Mouse (Mus musculus): ENCODE data around the gene Madcam1. TPM values are rescaled to one million over a fixed set of nuclear protein-coding genes. Genes with fewer than 3 reads are reported as not detected.

Gene Madcam1
- polyA plus RNA-seq, 1 experiment from 2014 or later: 22.2 TPM

DNA sequence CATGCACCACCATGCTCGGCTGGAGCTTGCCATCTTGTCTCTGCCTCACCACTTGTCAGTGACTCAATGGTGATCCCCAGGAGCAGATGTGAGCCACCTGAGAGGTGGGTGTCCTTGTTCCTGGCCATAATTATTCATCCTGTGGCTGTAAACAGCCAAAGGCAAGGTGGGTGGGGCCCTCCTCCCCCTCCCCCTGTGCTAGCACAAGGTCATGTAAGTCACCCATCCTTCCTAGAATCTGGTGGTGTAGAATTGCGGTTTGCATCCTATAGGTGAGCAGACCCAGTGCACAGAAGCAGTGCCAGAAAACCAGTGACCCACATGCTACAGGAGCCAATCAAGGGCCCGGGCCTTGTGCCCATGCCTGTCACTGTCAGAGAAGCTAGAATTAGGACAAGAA, 8.7 kb downstream of the Madcam1 start:
- Histone ChIP-seq H3K27me3 (ENCODE audit: control insufficient read depth, insufficient read depth, low read length) (no peaks in the 10 kb centered on the region), H3K4me1 (replicated peaks; ENCODE audit: control insufficient read depth, insufficient read depth) (0 out of 2 replicates have a peak, but pooled peaks cover 3% of the 10 kb centered on the region), H3K27ac (replicated peaks) (no peak overlapping the region), H3K9ac (ENCODE audit: low read length) (no peak overlapping the region), H3K4me3 (ENCODE audit: low read depth, low read length) (no peak overlapping the region), H3K36me3 (ENCODE audit: control insufficient read depth, insufficient read depth, low read length) (no peaks in the 10 kb centered on the region), H3K4me2 (replicated peaks; ENCODE audit: low read depth) (no peak overlapping the region), H3K9me3 (ENCODE audit: control insufficient read depth, low read length) (no peaks in the 10 kb centered on the region)
- TF ChIP-seq EP300 (optimal IDR thresholded peaks at IDR 0.05): no peak
- TF ChIP-seq CTCF (IDR thresholded peaks at IDR 0.05; ENCODE audit: low read depth): no peak
- DNase-seq (ENCODE audit: low spot score) (no peak), ATAC-seq (ENCODE audit: low FRiP score, low TSS enrichment) (no peak)
- 82% methylated on average over 3 of the region's 3 CpGs for WGBS

DNA sequence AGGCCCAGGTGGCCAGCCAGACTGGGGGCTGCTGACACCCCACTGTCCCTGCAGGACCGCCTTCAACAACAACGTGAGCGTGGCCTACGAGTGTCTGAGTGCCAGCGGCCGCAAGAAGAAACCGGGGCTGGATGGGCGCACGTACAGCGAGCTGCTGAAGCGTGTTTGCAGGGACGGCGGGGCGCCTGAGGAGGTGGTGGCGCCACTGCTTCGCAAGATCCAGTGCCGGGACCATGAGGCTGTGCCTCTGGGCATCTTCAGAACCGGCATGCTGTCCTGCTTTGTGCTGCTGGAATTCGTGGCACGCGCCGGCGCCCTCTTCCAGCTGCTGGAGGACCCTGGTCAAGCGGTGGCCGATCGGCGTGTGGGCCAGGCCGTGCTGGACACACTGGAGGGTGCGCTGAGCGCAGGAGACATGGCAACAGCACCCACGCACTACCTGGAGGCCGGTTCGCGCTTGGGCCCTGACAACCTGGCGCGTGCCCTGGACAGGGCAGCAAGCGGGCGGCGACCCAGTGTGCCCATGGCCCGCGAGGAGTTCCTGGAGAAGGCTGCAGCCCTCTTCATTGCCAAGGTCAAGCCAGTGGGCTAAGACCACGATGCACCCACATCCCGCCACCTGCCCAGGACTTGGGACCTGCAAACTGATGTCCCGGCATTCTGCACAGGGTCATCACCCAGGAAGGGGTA, 11.1 kb downstream of the Madcam1 start:
- TF ChIP-seq CTCF (IDR thresholded peaks at IDR 0.05; ENCODE audit: low read depth): no peak
- TF ChIP-seq EP300 (optimal IDR thresholded peaks at IDR 0.05): no peak
- no peak for DNase-seq (ENCODE audit: low spot score)
- Histone ChIP-seq H3K4me3 (ENCODE audit: low read depth, low read length) (no peak overlapping the region), H3K27me3 (ENCODE audit: control insufficient read depth, insufficient read depth, low read length) (no peaks in the 10 kb centered on the region), H3K9ac (ENCODE audit: low read length) (no peak overlapping the region), H3K4me1 (replicated peaks; ENCODE audit: control insufficient read depth, insufficient read depth) (no peaks in the 10 kb centered on the region), H3K27ac (replicated peaks) (no peak overlapping the region), H3K9me3 (ENCODE audit: control insufficient read depth, low read length) (no peaks in the 10 kb centered on the region), H3K4me2 (replicated peaks; ENCODE audit: low read depth) (no peak overlapping the region), H3K36me3 (ENCODE audit: control insufficient read depth, insufficient read depth, low read length) (no peaks in the 10 kb centered on the region)
- WGBS: 62% methylated on average over 44 of the region's 44 CpGs
- no peak for ATAC-seq (ENCODE audit: low FRiP score, low TSS enrichment)

DNA sequence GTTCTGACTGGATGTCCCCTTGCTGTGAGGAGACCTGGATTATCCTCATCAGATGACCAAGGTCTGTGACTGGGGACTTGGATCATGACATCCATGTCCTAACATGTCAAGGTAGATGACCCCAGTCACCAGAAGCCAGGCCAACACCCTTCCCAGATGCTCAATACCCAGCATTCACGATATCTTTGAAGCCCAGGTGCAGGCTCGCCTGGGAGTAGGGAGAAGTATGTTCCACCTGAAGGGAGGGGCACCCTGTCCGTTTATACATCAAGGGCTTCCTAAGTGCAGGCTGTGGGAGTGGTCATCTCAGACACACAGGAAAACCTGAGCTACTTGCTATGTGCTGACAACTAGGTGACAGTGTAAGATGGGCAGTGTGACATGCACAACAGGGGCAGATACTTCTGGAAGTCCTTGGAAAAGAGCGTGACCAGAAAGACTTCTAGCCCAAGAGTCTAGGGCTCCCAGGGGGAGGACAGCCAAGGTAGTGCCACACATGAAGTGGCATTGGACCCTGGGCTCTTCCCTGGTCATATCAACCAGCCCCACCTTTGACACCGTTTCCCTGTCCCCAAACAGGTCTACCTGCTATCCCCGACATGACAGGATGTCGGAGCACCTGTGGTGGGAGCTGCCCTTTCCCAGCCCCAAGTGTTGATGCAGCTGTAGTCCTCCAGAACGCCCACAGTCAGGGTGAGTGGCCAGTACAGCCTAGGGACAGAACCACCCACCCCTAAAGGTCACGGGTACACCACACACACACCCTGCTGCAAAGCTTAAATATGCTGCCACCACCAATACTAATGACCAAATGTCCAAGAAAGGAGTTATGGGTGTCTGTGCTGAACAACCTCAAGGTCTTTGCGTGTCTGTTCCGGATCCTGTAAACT, 16.5 kb downstream of the Madcam1 start:
- Histone ChIP-seq H3K9ac (ENCODE audit: low read length) (peak overlapping the region; percentile 19; the same call in 1 of the 2 replicates), H3K36me3 (ENCODE audit: control insufficient read depth, insufficient read depth, low read length) (peaks cover 7% of the 10 kb centered on the region), H3K9me3 (ENCODE audit: control insufficient read depth, low read length) (no peaks in the 10 kb centered on the region), H3K4me3 (ENCODE audit: low read depth, low read length) (peak overlapping the region; percentile 73), H3K4me1 (replicated peaks; ENCODE audit: control insufficient read depth, insufficient read depth) (peaks cover 10% of the 10 kb centered on the region; the same call in 1 of the 2 replicates), H3K4me2 (replicated peaks; ENCODE audit: low read depth) (peak overlapping the region; percentile 63), H3K27me3 (ENCODE audit: control insufficient read depth, insufficient read depth, low read length) (no peaks in the 10 kb centered on the region), H3K27ac (replicated peaks) (peak overlapping the region; percentile 83)
- WGBS: 20% methylated on average over 11 of the region's 11 CpGs
- DNase-seq (ENCODE audit: low spot score) (peak; percentile 37), ATAC-seq (ENCODE audit: low FRiP score, low TSS enrichment) (peak; percentile 14; the same call in 1 of the 2 replicates)
- TF ChIP-seq CTCF (IDR thresholded peaks at IDR 0.05; ENCODE audit: low read depth) (no peak), EP300 (optimal IDR thresholded peaks at IDR 0.05) (no peak)

DNA sequence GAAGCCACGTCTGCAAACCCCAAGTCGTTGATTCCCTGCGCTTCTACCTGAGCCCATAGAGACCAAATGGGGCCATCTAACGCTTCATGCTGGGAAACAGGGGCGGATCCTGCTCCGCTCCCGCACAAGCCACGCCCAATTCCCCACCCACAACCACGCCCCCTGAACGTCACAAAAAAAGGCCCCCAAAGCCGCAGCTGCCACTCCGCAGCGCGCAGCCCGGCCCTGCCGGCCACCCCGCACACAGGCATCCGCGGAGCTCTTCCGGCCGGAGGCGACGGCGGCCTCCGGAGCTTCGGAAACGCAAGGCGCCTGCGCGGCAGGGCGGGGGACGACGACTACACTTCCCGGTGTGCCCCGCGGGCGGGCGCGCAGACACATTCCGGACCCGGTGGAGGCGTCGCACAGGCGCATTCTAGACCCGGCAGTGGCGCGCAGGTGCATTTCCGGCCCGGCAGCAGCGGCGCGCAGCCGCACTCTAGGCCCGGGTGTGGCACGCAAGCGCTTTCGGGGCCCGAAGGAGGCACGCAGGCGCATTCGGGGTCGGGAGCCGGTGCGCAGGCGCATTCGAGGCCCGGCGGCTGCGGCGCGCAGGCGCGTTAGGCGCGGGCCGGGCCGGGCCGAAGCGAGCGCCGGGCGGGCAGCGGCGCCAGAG, 17.4 kb downstream of the Madcam1 start, which contains the start of gene Cdc34:
Gene Cdc34 (plus strand): TSS at position 605 of the 655 bp plus-strand sequence.
- H3K4me1 ChIP-seq (replicated peaks; ENCODE audit: control insufficient read depth, insufficient read depth): peaks cover 10% of the 10 kb centered on the region; the same call in 1 of the 2 replicates
- peak within 1 kb of the TSS; percentile 85 for H3K9ac ChIP-seq (ENCODE audit: low read length)
- H3K4me3 ChIP-seq (ENCODE audit: low read depth, low read length): peak within 1 kb of the TSS; percentile 73
- peak within 1 kb of the TSS; percentile 75 for H3K4me2 ChIP-seq (replicated peaks; ENCODE audit: low read depth)
- H3K27ac ChIP-seq (replicated peaks): peak within 1 kb of the TSS; percentile 89
- DNase-seq (ENCODE audit: low spot score) (peak; percentile 99), ATAC-seq (ENCODE audit: low FRiP score, low TSS enrichment) (peak; percentile 93)
- no peaks in the 10 kb centered on the region for H3K27me3 ChIP-seq (ENCODE audit: control insufficient read depth, insufficient read depth, low read length)
- under 1% methylated on average over 81 of the region's 84 CpGs for WGBS
- peaks cover 7% of the 10 kb centered on the region for H3K36me3 ChIP-seq (ENCODE audit: control insufficient read depth, insufficient read depth, low read length)
- no peaks in the 10 kb centered on the region for H3K9me3 ChIP-seq (ENCODE audit: control insufficient read depth, low read length)
- TF ChIP-seq CTCF (IDR thresholded peaks at IDR 0.05; ENCODE audit: low read depth): peak; percentile 55
- no peak for TF ChIP-seq EP300 (optimal IDR thresholded peaks at IDR 0.05)

DNA sequence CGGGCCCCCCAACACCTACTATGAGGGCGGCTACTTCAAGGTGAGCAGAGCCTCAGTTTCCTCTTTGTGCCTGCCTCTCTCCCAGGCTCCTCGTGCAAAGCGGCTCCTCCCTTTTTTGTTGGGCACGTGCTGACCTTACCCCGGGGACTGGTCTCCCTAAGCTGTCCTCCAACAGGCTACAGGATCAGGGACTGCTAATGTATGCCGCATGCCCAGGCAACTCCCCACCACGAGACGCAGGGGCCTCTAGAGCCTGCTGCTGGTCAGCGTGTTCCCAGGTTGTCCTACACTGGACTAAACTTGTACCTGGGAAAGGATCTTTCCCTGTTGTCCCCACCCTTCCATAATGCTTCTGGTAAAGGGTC, 18.2 kb downstream of the Madcam1 start:
- no peaks in the 10 kb centered on the region for H3K27me3 ChIP-seq (ENCODE audit: control insufficient read depth, insufficient read depth, low read length)
- peaks cover 10% of the 10 kb centered on the region; the same call in 1 of the 2 replicates for H3K4me1 ChIP-seq (replicated peaks; ENCODE audit: control insufficient read depth, insufficient read depth)
- DNase-seq (ENCODE audit: low spot score) (no peak), ATAC-seq (ENCODE audit: low FRiP score, low TSS enrichment) (0 out of 2 replicates have a peak, but pooled peaks have one; percentile 3)
- peak overlapping the region; percentile 75 for H3K4me2 ChIP-seq (replicated peaks; ENCODE audit: low read depth)
- WGBS: 0% methylated on average over 10 of the region's 10 CpGs
- H3K9me3 ChIP-seq (ENCODE audit: control insufficient read depth, low read length): no peaks in the 10 kb centered on the region
- H3K9ac ChIP-seq (ENCODE audit: low read length): peak overlapping the region; percentile 85
- peaks cover 11% of the 10 kb centered on the region for H3K36me3 ChIP-seq (ENCODE audit: control insufficient read depth, insufficient read depth, low read length)
- H3K27ac ChIP-seq (replicated peaks): peak overlapping the region; percentile 89
- H3K4me3 ChIP-seq (ENCODE audit: low read depth, low read length): peak overlapping the region; percentile 73
- no peak for TF ChIP-seq EP300 (optimal IDR thresholded peaks at IDR 0.05)
- TF ChIP-seq CTCF (IDR thresholded peaks at IDR 0.05; ENCODE audit: low read depth): no peak
